Mouse (Mus musculus) olfactory bulb, adult 2 months (tissue): ENCODE data around the gene Stx17.

ENCODE experiments used
- CTCF ChIP-seq: fragments of 200-500 bp; IDR thresholded peaks from 2 replicates; pipeline ENCODE4 v1.5.1; 2012; ENCODE audit warnings: low read depth, mild to moderate bottlenecking, low read length, moderate library complexity; ENCODE audit not compliant: insufficient read depth
- POLR2A ChIP-seq: fragments of 200-500 bp; IDR thresholded peaks from 2 replicates; pipeline ENCODE4 v1.6.1; 2012; ENCODE audit warnings: mild to moderate bottlenecking, low read depth, low read length, moderate library complexity; ENCODE audit not compliant: insufficient read depth

DNA sequence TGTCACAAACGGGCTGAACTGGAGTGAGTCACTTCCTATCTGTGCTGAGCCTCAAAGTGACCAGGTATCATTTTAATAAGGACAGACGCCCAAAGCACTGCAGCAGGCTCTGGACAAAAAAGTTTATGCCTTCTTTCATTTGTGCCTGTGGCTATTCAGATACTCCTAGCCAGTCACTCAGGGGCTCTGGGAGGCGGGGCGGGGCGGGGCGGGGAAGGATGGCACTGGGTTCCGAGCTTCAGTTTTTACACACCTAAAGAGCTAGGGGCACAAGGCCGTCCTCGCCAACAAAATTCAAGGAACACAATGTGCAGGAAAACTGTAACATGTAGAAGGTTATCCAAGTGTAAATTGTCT lies 321 bp upstream of the Stx17 start:
- TF ChIP-seq CTCF (no peak), POLR2A (no peak)
